Mouse (Mus musculus): ENCODE results near the gene Olfr1124. TPM values are rescaled to one million over a fixed set of nuclear protein-coding genes. Genes with fewer than 3 reads are reported as not detected.

The Olfr1124 gene
- polyA plus RNA-seq, 1 experiment from 2014 or later, result 0.09 TPM

Other genes with a start within 250 kb of the Olfr1124 start
- gene Olfr1112, start 242.5 kb upstream of the Olfr1124 start, polyA plus RNA-seq (2016; fragmentation: Nextera tagmentation; extraction: Ambion mirVana), result not detected in 2 replicates
- gene Olfr1113, start 221.3 kb upstream of the Olfr1124 start, polyA plus RNA-seq (2016; fragmentation: Nextera tagmentation; extraction: Ambion mirVana), result not detected in 2 replicates
- gene Olfr1115, start 182.3 kb upstream of the Olfr1124 start, polyA plus RNA-seq (2016; fragmentation: Nextera tagmentation; extraction: Ambion mirVana), result not detected in 2 replicates
- not detected in 2 replicates for gene Olfr1116, start 162.7 kb upstream of the Olfr1124 start, polyA plus RNA-seq (2016; fragmentation: Nextera tagmentation; extraction: Ambion mirVana)
- gene Olfr1118, start 122.7 kb upstream of the Olfr1124 start, polyA plus RNA-seq (2016; fragmentation: Nextera tagmentation; extraction: Ambion mirVana), result not detected in 2 replicates
- gene Olfr1120, start 75.5 kb upstream of the Olfr1124 start, polyA plus RNA-seq (2016; fragmentation: Nextera tagmentation; extraction: Ambion mirVana), result not detected in 2 replicates
- not detected in 2 replicates for gene Olfr1121, start 60.4 kb upstream of the Olfr1124 start, polyA plus RNA-seq (2016; fragmentation: Nextera tagmentation; extraction: Ambion mirVana)
- not detected in 2 replicates for gene Olfr1122, start 44.4 kb upstream of the Olfr1124 start, polyA plus RNA-seq (2016; fragmentation: Nextera tagmentation; extraction: Ambion mirVana)
- not detected in 2 replicates for gene Olfr1123, start 13.6 kb upstream of the Olfr1124 start, polyA plus RNA-seq (2016; fragmentation: Nextera tagmentation; extraction: Ambion mirVana)
- not detected in 2 replicates for gene Olfr1126, start 23.7 kb downstream of the Olfr1124 start, polyA plus RNA-seq (2016; fragmentation: Nextera tagmentation; extraction: Ambion mirVana)
- gene Pramel7, start 66.8 kb downstream of the Olfr1124 start, polyA plus RNA-seq (2016; fragmentation: Nextera tagmentation; extraction: Ambion mirVana), result not detected in 2 replicates
- not detected in 2 replicates for gene Pramel6, start 76.3 kb downstream of the Olfr1124 start, polyA plus RNA-seq (2016; fragmentation: Nextera tagmentation; extraction: Ambion mirVana)
- not detected in 2 replicates for gene Olfr153, start 101.5 kb downstream of the Olfr1124 start, polyA plus RNA-seq (2016; fragmentation: Nextera tagmentation; extraction: Ambion mirVana)
- gene Olfr1128, start 115.3 kb downstream of the Olfr1124 start, polyA plus RNA-seq (2016; fragmentation: Nextera tagmentation; extraction: Ambion mirVana), result not detected in 2 replicates
- gene Olfr1129, start 143.6 kb downstream of the Olfr1124 start, polyA plus RNA-seq (2016; fragmentation: Nextera tagmentation; extraction: Ambion mirVana), result not detected in 2 replicates
- gene Olfr1130, start 175.9 kb downstream of the Olfr1124 start, polyA plus RNA-seq (2016; fragmentation: Nextera tagmentation; extraction: Ambion mirVana), result not detected in 2 replicates
- not detected in 2 replicates for gene Olfr1131, start 196.8 kb downstream of the Olfr1124 start, polyA plus RNA-seq (2016; fragmentation: Nextera tagmentation; extraction: Ambion mirVana)
- not detected in 2 replicates for gene Olfr1132, start 207.3 kb downstream of the Olfr1124 start, polyA plus RNA-seq (2016; fragmentation: Nextera tagmentation; extraction: Ambion mirVana)
- not detected in 2 replicates for gene Olfr1133, start 217.1 kb downstream of the Olfr1124 start, polyA plus RNA-seq (2016; fragmentation: Nextera tagmentation; extraction: Ambion mirVana)
- not detected in 2 replicates for gene Olfr1134, start 228.2 kb downstream of the Olfr1124 start, polyA plus RNA-seq (2016; fragmentation: Nextera tagmentation; extraction: Ambion mirVana)
- gene Olfr1135, start 243.4 kb downstream of the Olfr1124 start, polyA plus RNA-seq (2016; fragmentation: Nextera tagmentation; extraction: Ambion mirVana), result not detected in 2 replicates

All from embryonic facial prominence, embryonic 12.5 days (tissue).